Mouse (Mus musculus): ENCODE measurements around the gene Selenon. TPM values are rescaled to one million over a fixed set of nuclear protein-coding genes. Genes with fewer than 3 reads are reported as not detected.
A peak's percentile ranks its signal among the peaks of the same experiment; 100 is the strongest.
"Not testable (repeated sequence)": the region's sequence is repeated elsewhere in the genome, so short reads cannot be mapped to it uniquely, and the experiment has no call there.

The Selenon gene
- total RNA-seq, 2 experiments from 2014 or later, result 15.5 to 16.5 TPM

GRCm38 (mm10) chr4:134512798-134513197 is 39.2 kb downstream of the Selenon start:
- peak in 1 of 2 experiments; percentile 53 for DNase-seq (ENCODE audit: extremely low spot score in 1 of 2, low spot score in 1 of 2)

GRCm38 (mm10) chr4:134511730-134512129 is 40.2 kb downstream of the Selenon start:
- DNase-seq (ENCODE audit: extremely low spot score in 1 of 2, low spot score in 1 of 2), result no peak

GRCm38 (mm10) chr4:134510845-134511411 is 41.0 kb downstream of the Selenon start, which contains the start of gene Aunip:
TSS of gene Aunip (plus strand) at chr4:134510999.
- DNase-seq (ENCODE audit: extremely low spot score in 1 of 2, low spot score in 1 of 2), result peak; percentile 64 to 77

- no peak for DNase-seq (ENCODE audit: extremely low spot score in 1 of 2, low spot score in 1 of 2)
Observed at GRCm38 (mm10) chr4:134510396-134510795, 41.6 kb downstream of the Selenon start.

GRCm38 (mm10) chr4:134506713-134507112 is 45.3 kb downstream of the Selenon start:
- DNase-seq (ENCODE audit: extremely low spot score in 1 of 2, low spot score in 1 of 2), result no peak

GRCm38 (mm10) chr4:134505966-134506594 is 45.9 kb downstream of the Selenon start:
- no peak for DNase-seq (ENCODE audit: extremely low spot score in 1 of 2, low spot score in 1 of 2)

GRCm38 (mm10) chr4:134505303-134505789 is 46.6 kb downstream of the Selenon start:
- DNase-seq (ENCODE audit: extremely low spot score in 1 of 2, low spot score in 1 of 2), result no peak

GRCm38 (mm10) chr4:134503686-134504357 is 48.1 kb downstream of the Selenon start:
- DNase-seq (ENCODE audit: extremely low spot score in 1 of 2, low spot score in 1 of 2), result no peak

- DNase-seq (ENCODE audit: extremely low spot score in 1 of 2, low spot score in 1 of 2), result no peak
Observed at GRCm38 (mm10) chr4:134501095-134501494, 50.9 kb downstream of the Selenon start.

GRCm38 (mm10) chr4:134498983-134499382 is 53.0 kb downstream of the Selenon start:
- DNase-seq (ENCODE audit: extremely low spot score in 1 of 2, low spot score in 1 of 2), result not testable (repeated sequence)

- DNase-seq (ENCODE audit: extremely low spot score in 1 of 2, low spot score in 1 of 2), result no peak
Observed at GRCm38 (mm10) chr4:134497986-134498731, 53.8 kb downstream of the Selenon start.

- no peak for DNase-seq (ENCODE audit: extremely low spot score in 1 of 2, low spot score in 1 of 2)
Observed at GRCm38 (mm10) chr4:134497223-134497622, 54.7 kb downstream of the Selenon start.

- peak; percentile 57 to 63 for DNase-seq (ENCODE audit: extremely low spot score in 1 of 2, low spot score in 1 of 2)
Observed at GRCm38 (mm10) chr4:134496595-134497210, 55.3 kb downstream of the Selenon start, which contains the start of gene Paqr7. TSS of gene Paqr7 (plus strand) at chr4:134496697.

- no peak for DNase-seq (ENCODE audit: extremely low spot score in 1 of 2, low spot score in 1 of 2)
Observed at GRCm38 (mm10) chr4:134495546-134495923, 56.4 kb downstream of the Selenon start.

GRCm38 (mm10) chr4:134494780-134495545 is 57.0 kb downstream of the Selenon start:
- no peak for DNase-seq (ENCODE audit: extremely low spot score in 1 of 2, low spot score in 1 of 2)

- not testable (repeated sequence) for DNase-seq (ENCODE audit: extremely low spot score in 1 of 2, low spot score in 1 of 2)
Observed at GRCm38 (mm10) chr4:134494161-134494560, 57.8 kb downstream of the Selenon start.

- no peak for DNase-seq (ENCODE audit: extremely low spot score in 1 of 2, low spot score in 1 of 2)
Observed at GRCm38 (mm10) chr4:134491716-134492115, 60.2 kb downstream of the Selenon start.

GRCm38 (mm10) chr4:134489986-134490665 is 61.8 kb downstream of the Selenon start:
- no peak for DNase-seq (ENCODE audit: extremely low spot score in 1 of 2, low spot score in 1 of 2)

- no peak for DNase-seq (ENCODE audit: extremely low spot score in 1 of 2, low spot score in 1 of 2)
Observed at GRCm38 (mm10) chr4:134488211-134488610, 63.8 kb downstream of the Selenon start.
